Mouse (Mus musculus) bone marrow macrophage, adult 2 months (primary cell): ENCODE measurements around the gene Mcm9.

Experiments
- CTCF ChIP-seq: IDR thresholded peaks from 2 replicates; pipeline ENCODE4 v1.5.1; 2012; ENCODE audit warnings: low read depth, mild to moderate bottlenecking, low read length, moderate library complexity
- POLR2A ChIP-seq: IDR thresholded peaks from 2 replicates; pipeline ENCODE4 v1.6.1; 2012; ENCODE audit warnings: mild to moderate bottlenecking, low read depth, low read length, borderline replicate concordance

DNA sequence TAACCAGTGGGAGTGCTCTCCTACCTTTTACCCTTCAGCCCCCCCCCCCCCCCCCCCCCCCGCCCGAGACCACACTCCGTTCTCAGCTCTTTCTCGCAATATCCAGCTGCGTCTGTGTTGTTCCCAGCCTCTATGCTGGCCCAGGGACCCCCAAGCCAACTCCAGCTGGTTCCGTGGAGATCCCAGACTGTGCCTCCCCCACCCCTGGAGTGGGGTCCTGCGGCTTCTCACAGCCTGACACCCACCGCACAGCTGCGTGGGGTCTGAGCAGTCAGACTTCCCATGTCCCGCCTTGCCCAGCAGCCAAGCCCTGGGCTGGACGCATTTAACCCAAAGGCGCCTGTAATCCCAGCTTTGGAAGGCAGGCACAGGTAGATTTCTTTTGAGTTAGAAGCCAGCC, 49.2 kb downstream of the Mcm9 start:
- no peak for TF ChIP-seq CTCF
- no peak for TF ChIP-seq POLR2A
